ENCODE assay signal across 14 mouse cellular contexts in the genomic region with DNA sequence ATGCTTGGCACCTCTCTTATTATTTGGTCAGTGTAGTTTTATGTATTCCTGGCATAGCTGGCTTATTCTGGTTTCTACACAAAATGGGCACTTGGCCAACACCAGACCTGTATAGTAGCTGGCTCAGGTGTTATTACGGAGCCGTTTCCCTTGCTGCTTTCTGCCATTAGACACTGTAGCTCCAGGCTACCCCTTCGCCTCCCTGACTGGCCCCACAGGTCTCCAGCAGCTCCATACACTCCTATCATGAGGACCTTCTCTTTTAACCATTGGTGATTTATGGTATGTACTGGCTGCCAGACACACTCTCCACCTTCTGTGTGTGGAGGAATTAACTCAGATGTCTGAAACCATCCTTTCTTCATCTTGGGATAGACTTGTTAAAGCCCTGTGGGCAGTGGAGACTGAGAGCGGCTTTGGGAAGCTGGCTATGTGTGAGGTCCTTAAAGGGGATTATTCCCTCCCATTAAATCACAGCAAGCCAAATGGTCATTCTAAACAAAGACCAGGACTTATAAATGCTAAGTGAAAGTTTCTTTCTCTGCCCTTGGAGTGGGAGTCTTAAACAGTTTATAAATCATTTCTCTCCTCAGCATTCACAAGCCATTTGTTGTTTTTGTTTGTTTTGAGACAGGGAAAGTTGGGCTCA.
DNase-seq lines count a peak whose midpoint lies in the region; ATAC-seq and TF ChIP-seq lines count a peak whose summit lies in the region.
"Had no signal": no experiment of that assay in that cellular context is flagged by ENCODE, and none has a peak within 500 bp of the region (broad histone marks: within the 10 kb centered on the region; RNA-seq: fewer than 3 reads in every experiment).

No protein-coding gene starts in this region.

- no peak for DNase-seq in intestine, embryonic 14.5 days (ENCODE audit: low spot score)
- peak; percentile 48 for DNase-seq in kidney, postnatal 10 days
- no peak for DNase-seq in heart, embryonic 10.5 days (ENCODE audit: low spot score)
- no peak for DNase-seq in layer of hippocampus, postnatal 25 days (ENCODE audit: extremely low spot score in 1 of 2, low spot score in 1 of 2)
- DNase-seq: B cell, adult 2 months had no signal

- peak overlapping the region; percentile 33 for H3K27ac ChIP-seq in intestine, embryonic 14.5 days (ENCODE audit: low read depth)
- no peak overlapping the region for H3K27ac ChIP-seq in intestine, postnatal 0 days (ENCODE audit: low read depth, low read length)
- H3K27ac ChIP-seq in intestine, embryonic 15.5 days = no peak overlapping the region
- H3K27ac ChIP-seq in neural tube, embryonic 13.5 days (replicated peaks) = no peak overlapping the region
- no peak overlapping the region for H3K27ac ChIP-seq in heart, embryonic 10.5 days
- H3K27ac ChIP-seq: hindbrain, embryonic 12.5 days; layer of hippocampus, adult 2 months had no signal

- ATAC-seq in intestine, embryonic 14.5 days (replicated peaks; ENCODE audit: low FRiP score, low TSS enrichment, low read depth) = no peak
- ATAC-seq in intestine, postnatal 0 days = no peak
- ATAC-seq in intestine, embryonic 15.5 days = peak; percentile 16; the same call in 1 of the 2 replicates
- peak; percentile 57 for ATAC-seq in neural tube, embryonic 13.5 days (ENCODE audit: low read depth)
- no peak for ATAC-seq in cerebellum, adult (ENCODE audit: insufficient number of reproducible peaks, low FRiP score, low TSS enrichment)

- H3K36me3 ChIP-seq in intestine, embryonic 14.5 days (ENCODE audit: control insufficient read depth, insufficient read depth, low read length) = no peaks in the 10 kb centered on the region
- no peaks in the 10 kb centered on the region for H3K36me3 ChIP-seq in intestine, postnatal 0 days (ENCODE audit: control insufficient read depth, insufficient read depth)
- H3K36me3 ChIP-seq in intestine, embryonic 15.5 days = no peaks in the 10 kb centered on the region
- H3K36me3 ChIP-seq in neural tube, embryonic 13.5 days = 0 out of 2 replicates have a peak, but pooled peaks cover 10% of the 10 kb centered on the region
- no peaks in the 10 kb centered on the region for H3K36me3 ChIP-seq in heart, embryonic 10.5 days
- H3K36me3 ChIP-seq: hindbrain, embryonic 12.5 days had no signal

- no peaks in the 10 kb centered on the region for H3K27me3 ChIP-seq in intestine, embryonic 14.5 days (replicated peaks; ENCODE audit: control insufficient read depth, insufficient read depth, low read length)
- H3K27me3 ChIP-seq in intestine, postnatal 0 days (replicated peaks; ENCODE audit: control insufficient read depth, insufficient read depth, low read length) = no peaks in the 10 kb centered on the region
- H3K27me3 ChIP-seq in intestine, embryonic 15.5 days (replicated peaks) = no peaks in the 10 kb centered on the region
- no peaks in the 10 kb centered on the region for H3K27me3 ChIP-seq in neural tube, embryonic 13.5 days
- no peaks in the 10 kb centered on the region for H3K27me3 ChIP-seq in heart, embryonic 10.5 days (ENCODE audit: insufficient read depth, poor library complexity, severe bottlenecking)
- H3K27me3 ChIP-seq: hindbrain, embryonic 12.5 days had no signal

- no peak for TF ChIP-seq CTCF in intestine, postnatal 0 days (IDR thresholded peaks at IDR 0.05; ENCODE audit: low read depth)

- no peak overlapping the region for H3K4me3 ChIP-seq in intestine, embryonic 14.5 days (ENCODE audit: low read depth, low read length)
- no peak overlapping the region for H3K4me3 ChIP-seq in intestine, postnatal 0 days (ENCODE audit: low read depth, low read length)
- H3K4me3 ChIP-seq in intestine, embryonic 15.5 days (replicated peaks) = no peak overlapping the region
- H3K4me3 ChIP-seq in neural tube, embryonic 13.5 days = no peak overlapping the region
- H3K4me3 ChIP-seq in heart, embryonic 10.5 days = no peak overlapping the region
- H3K4me3 ChIP-seq: hindbrain, embryonic 12.5 days; layer of hippocampus, adult 2 months; myocyte had no signal

- no peaks in the 10 kb centered on the region for H3K9me3 ChIP-seq in intestine, embryonic 14.5 days (ENCODE audit: control insufficient read depth, low read length)
- H3K9me3 ChIP-seq in intestine, postnatal 0 days (ENCODE audit: control insufficient read depth) = no peaks in the 10 kb centered on the region
- H3K9me3 ChIP-seq in intestine, embryonic 15.5 days = no peaks in the 10 kb centered on the region
- no peaks in the 10 kb centered on the region for H3K9me3 ChIP-seq in neural tube, embryonic 13.5 days
- H3K9me3 ChIP-seq in heart, embryonic 10.5 days = no peaks in the 10 kb centered on the region
- H3K9me3 ChIP-seq: G1E; hindbrain, embryonic 12.5 days had no signal

- peaks cover 17% of the 10 kb centered on the region for H3K4me1 ChIP-seq in intestine, embryonic 14.5 days (replicated peaks; ENCODE audit: control insufficient read depth, insufficient read depth, low read length)
- 0 out of 2 replicates have a peak, but pooled peaks cover 3% of the 10 kb centered on the region for H3K4me1 ChIP-seq in intestine, postnatal 0 days (replicated peaks; ENCODE audit: control insufficient read depth, insufficient read depth, low read length)
- 0 out of 2 replicates have a peak, but pooled peaks cover 7% of the 10 kb centered on the region for H3K4me1 ChIP-seq in intestine, embryonic 15.5 days (replicated peaks)
- H3K4me1 ChIP-seq in neural tube, embryonic 13.5 days (replicated peaks) = peaks cover 35% of the 10 kb centered on the region
- H3K4me1 ChIP-seq in heart, embryonic 10.5 days = peaks cover 19% of the 10 kb centered on the region
- H3K4me1 ChIP-seq: hindbrain, embryonic 12.5 days had no signal

- no peak overlapping the region for H3K9ac ChIP-seq in intestine, embryonic 14.5 days (ENCODE audit: low read length)
- no peak overlapping the region for H3K9ac ChIP-seq in intestine, postnatal 0 days (ENCODE audit: low read depth, low read length)
- H3K9ac ChIP-seq in intestine, embryonic 15.5 days = no peak overlapping the region
- no peak overlapping the region for H3K9ac ChIP-seq in neural tube, embryonic 13.5 days
- H3K9ac ChIP-seq: hindbrain, embryonic 12.5 days had no signal

- H3K4me2 ChIP-seq in intestine, embryonic 14.5 days (ENCODE audit: low read length) = no peak overlapping the region
- H3K4me2 ChIP-seq in intestine, postnatal 0 days (replicated peaks; ENCODE audit: low read depth) = no peak overlapping the region
- no peak overlapping the region for H3K4me2 ChIP-seq in intestine, embryonic 15.5 days (replicated peaks)
- H3K4me2 ChIP-seq in neural tube, embryonic 13.5 days = no peak overlapping the region
- H3K4me2 ChIP-seq: heart, embryonic 11.5 days; hindbrain, embryonic 12.5 days had no signal

- WGBS in intestine, embryonic 14.5 days = 47% methylated on average over 4 of the region's 4 CpGs
- 56% methylated on average over 4 of the region's 4 CpGs for WGBS in intestine, postnatal 0 days
- WGBS in intestine, embryonic 15.5 days = 48% methylated on average over 4 of the region's 4 CpGs
- 26% methylated on average over 4 of the region's 4 CpGs for WGBS in neural tube, embryonic 13.5 days
- 77% methylated on average over 4 of the region's 4 CpGs for WGBS in heart, embryonic 10.5 days

Comparison
In these comparisons a context has a peak if more than half of its experiments do, and no peak if none do; other contexts are left out.
1. ATAC-seq: peak in intestine, embryonic 15.5 days (single experiment) and neural tube, embryonic 13.5 days (single experiment); none in intestine, embryonic 14.5 days (single experiment), intestine, postnatal 0 days (single experiment) and cerebellum, adult (single experiment).